Mouse (Mus musculus) ES-CJ7 (cell line): ENCODE results near the gene Dusp27.
A peak's percentile ranks its signal among the peaks of the same experiment; 100 is the strongest.

Source experiments
- DNase-seq: peaks from one replicate; pipeline ENCODE4 v3.0.0; 2011; ENCODE audit warnings: low read depth, low spot score

The Dusp27 gene

DNA sequence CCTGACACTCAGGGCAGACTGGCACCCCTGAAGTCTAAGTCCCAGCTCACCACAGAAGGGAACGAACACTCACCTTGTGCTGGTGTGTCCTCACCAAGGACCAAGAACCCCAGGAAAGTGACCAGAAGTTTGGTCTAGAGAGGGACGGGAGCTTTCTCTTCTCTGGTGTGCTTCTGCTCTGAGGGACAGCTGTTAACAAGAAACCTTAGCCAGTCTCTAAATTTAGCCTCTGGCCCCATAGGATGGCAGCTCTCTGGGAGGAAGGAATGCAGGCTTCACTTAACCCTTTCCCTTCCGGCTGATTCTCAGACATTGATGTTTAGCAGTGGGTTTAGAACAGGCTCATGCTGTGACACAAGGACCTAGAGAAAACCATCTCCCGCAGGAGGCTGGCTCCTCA, at the start of gene Dusp27:
TSS of gene Dusp27 (minus strand) at position 204 of the 400 bp plus-strand sequence.
- DNase-seq, result peak; percentile 74

DNA sequence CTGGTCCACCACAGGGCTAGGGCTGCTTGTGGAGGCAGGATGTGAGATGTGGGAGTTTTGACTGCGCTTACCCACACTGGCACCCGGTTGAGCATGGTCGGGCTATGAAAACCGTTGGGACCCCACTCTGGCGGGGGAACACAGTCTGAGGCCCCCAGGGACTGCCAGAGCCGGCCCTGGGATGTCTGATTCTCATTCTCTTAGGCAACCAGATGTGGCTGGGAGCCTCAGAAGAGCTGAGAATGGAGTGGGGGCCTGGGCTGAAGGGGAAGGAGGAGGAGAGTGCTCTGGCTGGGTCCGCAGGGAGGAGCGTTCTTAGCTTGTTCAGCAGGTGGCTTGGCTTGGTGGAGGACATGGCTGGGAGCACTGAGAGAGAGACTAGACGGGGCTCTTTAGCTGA, 45.9 kb upstream of the Dusp27 start:
- DNase-seq, result no peak

DNA sequence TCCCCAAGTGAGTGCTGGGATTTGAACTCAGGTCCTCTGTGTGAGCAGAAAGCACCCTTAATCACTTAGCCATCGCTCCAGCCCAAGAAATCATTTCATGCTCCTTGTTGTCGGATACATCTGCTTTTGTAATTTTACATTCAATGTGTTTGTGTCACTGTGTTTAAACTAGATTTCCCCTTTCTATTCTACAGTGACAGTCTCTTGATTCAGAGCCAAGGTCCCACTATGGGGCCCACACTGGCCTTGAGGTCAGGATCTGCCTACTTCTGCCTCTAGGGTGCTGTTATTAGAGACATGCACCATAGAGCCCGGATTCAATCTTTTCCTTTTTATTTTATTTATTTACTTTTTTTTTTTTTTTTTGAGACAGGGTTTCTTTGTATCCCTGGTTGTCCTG, 45.3 kb upstream of the Dusp27 start:
- no peak for DNase-seq

DNA sequence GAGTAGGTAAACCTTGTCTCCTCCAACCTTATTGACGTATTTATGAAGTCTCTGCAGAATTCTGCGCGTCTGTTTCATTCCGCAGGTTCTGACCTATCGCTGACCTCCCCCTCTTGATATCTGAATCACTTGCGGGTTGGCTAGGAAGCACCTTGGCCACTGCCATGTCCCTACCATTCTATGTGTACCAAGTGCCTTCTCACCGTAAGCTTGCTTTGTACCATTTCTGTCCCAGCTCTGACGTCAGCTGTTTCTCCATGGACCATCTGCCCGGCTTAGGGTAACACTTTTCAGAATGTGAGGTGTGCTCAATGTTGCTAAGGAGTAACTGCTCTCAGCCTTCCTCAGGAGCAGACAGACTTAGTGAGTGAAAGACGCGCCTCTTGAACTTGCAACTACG, 43.1 kb upstream of the Dusp27 start:
- no peak for DNase-seq

DNA sequence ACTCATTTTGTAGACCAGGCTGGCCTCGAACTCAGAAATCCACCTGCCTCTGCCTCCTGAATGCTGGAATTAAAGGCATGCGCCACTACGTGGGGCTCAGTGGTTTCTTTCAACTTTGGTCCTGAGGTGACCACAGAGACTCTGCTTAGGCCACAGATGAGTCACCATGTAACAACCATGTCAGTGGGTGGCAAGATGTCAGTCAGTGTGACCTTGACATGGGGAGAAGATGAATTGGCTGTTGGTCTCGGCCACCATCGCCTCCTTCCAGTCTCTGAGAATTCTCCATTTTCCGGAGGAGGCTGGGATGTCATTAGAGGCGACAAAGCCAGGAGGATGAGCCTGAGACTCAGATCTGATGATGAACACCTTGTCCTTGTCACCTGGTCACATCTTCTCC, 42.0 kb upstream of the Dusp27 start:
- no peak for DNase-seq

DNA sequence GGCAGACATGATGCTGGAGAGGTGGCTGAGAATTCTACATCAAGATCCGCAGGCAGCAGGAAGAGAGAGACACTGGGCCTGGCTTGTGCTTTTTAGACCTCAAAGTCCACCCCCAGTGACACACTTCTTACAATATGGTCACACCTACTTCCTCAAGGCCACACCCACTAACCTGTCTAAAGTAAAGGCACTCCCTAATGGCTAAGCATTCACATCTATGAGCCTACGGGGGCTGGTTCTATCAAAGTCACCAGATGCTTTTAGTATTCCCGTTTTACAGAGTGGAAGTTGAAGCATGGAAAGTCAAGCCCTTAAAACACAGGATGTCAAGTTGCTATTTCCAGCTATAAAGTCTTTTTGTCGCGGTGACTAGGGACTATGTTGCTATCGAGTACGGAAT, 40.3 kb upstream of the Dusp27 start:
- DNase-seq, result no peak

DNA sequence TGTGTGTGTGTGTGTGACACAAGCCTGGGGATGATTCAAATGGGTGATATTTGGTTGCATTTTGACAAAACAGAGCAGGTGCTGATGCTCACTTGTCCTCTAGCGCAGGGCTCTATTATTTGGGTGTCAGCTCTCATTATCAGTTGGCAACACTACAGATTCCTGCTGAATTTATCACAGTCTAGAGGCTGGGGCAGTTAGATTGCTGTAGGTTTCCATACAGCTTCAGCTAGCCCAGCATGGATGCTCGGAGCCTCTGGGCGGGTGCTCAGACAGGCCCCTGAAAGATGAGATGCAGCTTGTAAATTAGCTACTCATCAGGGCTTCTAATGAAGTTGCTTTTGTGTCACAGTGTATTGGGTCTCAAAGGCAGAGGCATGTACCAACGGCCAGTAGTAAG, 39.7 kb upstream of the Dusp27 start:
- DNase-seq, result no peak

DNA sequence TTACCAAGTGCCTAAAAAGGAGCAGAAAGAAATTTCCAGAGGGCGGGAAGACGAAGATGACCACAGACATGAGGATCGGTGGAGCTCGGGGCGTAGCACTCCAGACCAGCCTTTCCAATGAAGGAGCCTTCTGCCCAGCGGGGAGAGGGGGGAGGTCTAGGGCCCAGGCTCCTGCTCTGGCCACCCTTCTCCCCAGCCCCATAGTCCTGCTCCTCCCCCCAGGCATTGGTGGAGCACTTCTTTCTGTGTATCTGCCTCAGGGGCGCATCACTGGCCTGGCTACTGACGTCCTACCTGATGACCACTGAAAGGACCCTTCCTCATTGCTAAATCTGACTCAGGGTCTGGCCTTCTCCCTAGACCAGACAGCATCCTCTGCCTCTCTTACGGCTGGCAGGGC, 37.4 kb upstream of the Dusp27 start:
- DNase-seq, result no peak

GRCm38 (mm10) chr1:166164580-166164979, 36.9 kb upstream of the Dusp27 start:
- peak; percentile 59 for DNase-seq

DNA sequence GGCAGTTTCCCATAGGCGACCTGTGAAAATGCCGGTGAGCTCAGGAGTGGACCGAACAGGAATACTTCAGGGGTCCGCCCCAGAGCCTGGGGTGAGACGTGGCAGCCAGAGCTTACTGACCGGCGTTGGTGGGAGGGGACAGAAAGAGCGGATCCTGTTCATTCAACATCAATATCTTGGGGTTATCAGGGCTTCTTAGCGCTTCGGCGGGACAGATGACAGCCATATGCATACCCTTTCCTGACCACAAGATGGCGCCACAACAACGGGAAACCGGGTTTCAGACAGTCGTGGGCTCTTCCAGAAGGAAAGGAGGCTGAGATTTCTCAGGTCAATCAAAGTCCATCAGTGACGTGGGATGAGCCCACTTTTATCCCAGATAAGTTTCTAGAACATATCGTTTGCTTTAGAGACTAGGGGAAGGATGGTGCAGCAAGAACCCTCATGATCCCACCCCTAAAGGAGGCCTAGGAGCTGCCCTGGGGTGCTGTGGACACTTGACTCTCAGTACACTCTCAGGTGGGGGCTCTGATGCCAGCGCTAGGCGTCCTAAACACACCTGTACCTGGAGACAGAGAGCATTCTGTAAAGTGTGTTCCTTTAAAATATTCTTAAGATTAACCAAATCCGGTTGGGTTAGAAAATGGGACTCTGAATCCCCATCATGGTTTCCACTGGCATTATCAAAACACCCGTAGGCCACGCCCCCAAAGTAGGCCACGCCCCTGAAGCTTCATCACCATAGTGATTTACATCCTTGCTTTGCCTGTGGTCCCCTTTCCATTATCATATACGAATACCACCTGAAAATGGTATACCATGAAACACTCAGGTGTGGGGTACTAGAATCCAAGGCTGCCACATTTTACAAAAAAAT, 33.1 kb upstream of the Dusp27 start:
- peak; percentile 86 for DNase-seq

GRCm38 (mm10) chr1:166160111-166160510, 32.4 kb upstream of the Dusp27 start:
- DNase-seq, result peak; percentile 64

GRCm38 (mm10) chr1:166158664-166159063, 30.9 kb upstream of the Dusp27 start:
- DNase-seq, result peak; percentile 68

GRCm38 (mm10) chr1:166157712-166158111, 30.0 kb upstream of the Dusp27 start:
- DNase-seq, result peak; percentile 68

GRCm38 (mm10) chr1:166155113-166155494, 27.4 kb upstream of the Dusp27 start:
- DNase-seq, result no peak

- DNase-seq, result peak; percentile 96
Observed at GRCm38 (mm10) chr1:166154162-166155112, 26.7 kb upstream of the Dusp27 start.

DNA sequence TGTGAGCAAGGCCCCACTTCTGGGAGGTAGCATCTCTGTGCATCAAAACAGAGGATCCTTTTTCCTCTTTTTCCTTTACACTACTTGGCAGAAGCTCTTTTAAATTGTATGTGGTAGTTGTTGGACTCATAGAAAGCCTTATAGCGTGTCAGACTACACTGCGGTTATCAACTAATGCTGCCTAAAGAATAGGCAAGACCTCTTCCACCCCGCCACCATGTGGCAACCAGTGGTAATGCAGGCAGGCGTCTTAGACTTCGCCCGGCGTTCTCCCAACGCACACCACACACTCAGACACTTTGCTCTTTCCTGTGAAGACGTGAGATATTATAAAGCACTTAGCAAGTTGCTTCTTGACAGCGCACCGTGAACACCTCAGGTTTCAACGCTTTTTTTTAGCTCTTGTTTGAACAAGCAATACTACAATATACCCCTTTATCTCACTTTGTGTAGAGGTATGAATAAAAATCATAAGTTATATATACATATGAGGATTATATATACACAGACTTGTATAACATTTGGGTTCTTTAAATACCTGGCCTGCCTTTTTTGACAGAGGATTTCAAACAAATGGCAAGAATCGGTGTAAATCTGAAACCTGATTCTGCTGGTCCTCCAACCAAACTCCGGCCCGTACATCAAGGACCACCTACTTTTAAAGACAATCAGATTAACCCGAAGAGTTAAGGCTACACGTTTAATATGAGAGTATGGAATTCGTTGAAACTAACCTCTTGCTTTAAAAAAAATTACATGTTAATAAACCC, 25.8 kb upstream of the Dusp27 start:
- peak; percentile 92 for DNase-seq

DNA sequence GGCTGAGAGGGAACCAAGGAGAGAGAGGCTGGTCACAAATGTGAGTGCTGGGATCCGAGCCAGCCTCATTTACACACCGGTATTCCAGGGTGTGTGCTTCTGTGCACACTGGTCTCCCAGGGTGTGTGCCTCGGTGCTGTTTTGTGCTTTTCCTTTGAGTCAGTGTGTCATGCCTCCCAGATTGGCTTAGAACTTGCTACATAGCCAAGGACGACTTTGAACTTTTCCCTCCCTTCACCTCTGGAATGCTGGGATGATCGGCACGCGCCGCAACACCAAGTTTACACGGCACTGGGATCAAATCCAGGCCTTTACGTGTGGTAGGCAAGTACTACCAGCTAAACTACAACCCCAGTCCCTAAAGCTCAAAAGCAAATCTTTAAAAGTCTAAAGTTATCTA, 24.3 kb upstream of the Dusp27 start:
- no peak for DNase-seq

DNA sequence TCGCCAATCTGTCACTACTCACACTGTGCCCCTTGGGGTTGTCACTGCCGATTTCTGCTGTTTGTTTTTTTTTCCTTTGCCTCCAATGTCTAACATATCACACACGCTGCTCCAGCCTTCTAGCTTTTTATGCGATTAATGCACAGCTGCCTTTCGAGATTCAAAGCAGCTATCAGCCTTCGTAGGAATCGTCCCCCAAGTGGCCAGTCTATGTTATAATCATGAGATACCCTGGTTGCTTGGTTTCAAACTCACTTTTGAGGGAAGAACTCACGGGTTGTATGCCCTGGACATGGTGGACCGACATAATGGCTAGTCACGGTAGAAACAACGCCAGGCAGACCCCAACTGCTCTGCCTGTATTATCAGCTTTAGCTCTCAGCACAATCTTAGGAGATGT, 23.6 kb upstream of the Dusp27 start:
- no peak for DNase-seq

DNA sequence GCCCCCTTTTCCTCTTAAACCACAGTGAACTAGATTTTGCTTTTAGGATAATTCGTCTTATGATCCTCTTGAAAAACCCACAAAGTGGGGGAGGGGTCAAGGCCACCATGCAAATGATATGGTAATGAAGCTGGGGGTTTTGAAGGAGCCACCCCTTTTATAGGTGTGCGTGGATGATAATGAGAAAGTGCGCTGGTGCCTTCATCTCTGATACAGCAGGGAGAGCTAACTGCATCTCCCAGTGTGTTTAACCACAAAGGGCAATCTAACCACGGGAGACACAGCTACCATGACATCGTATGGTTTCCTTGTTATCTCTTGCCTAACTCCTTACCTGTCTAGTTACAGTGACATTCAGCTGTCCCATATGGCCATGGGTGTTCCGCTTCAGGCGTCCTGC, 22.3 kb upstream of the Dusp27 start:
- DNase-seq, result no peak

DNA sequence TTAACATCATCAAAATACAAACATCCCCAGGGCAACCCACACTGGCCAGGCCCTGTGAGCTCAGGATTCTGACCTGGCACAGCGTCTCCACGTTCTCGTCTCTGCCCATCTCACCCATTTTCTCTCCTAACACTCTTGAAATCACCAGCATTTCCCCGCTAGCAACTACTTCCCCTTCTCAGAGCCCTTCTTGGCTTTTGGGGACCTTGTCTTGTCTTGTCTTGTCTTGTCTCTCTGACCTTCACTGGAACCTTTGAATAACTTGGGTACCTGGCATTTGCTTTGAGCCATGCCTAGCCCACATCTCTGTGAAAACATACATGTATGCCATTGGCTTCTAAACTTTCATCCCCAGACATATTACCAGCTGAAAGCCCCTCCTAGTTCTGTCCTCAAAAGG, 21.7 kb upstream of the Dusp27 start:
- DNase-seq, result no peak

DNA sequence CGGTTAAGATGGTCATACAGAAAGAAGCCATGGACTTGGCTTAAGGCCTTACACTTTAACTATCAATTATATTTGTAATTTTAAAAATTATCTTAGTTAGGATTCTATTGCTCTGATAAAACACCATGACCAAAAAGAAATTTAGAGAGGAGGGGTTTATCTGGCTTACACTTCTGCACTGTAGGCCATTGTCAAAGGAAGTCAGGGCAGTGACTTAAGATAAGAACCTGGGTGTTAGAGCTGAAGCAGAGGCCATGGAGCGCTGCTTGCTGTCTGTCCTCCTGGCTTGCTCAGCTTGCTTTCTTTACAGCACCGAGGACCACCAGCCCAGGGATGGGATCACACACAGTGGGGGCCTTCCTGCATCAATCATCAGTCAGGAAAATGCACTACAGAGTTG, 19.9 kb upstream of the Dusp27 start:
- DNase-seq, result no peak

DNA sequence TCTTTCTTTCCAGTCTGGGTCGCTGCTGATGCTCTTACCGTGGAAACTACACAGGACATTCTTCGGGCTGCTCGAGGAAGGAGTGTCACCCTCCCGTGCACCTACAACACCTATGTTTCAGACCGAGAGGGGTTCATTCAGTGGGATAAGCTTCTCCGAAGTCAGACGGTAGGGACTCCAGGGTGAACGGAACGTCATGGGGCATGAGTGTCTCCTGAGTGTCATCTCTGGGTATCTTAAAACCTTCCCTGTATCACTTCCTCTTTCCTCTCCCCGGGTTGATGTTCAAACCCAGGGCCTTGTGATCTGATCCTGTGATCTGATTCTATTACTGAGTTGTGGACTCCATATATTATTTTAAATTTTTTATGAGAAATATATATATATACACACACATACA, 18.9 kb upstream of the Dusp27 start:
- DNase-seq, result no peak
